Mouse (Mus musculus) 416B (cell line): ENCODE measurements around the gene Dusp5.

Experiments used
- DNase-seq: peaks from one replicate; pipeline ENCODE4 v3.0.0; 2011; ENCODE audit warnings: low read depth

Dusp5 gene

DNA sequence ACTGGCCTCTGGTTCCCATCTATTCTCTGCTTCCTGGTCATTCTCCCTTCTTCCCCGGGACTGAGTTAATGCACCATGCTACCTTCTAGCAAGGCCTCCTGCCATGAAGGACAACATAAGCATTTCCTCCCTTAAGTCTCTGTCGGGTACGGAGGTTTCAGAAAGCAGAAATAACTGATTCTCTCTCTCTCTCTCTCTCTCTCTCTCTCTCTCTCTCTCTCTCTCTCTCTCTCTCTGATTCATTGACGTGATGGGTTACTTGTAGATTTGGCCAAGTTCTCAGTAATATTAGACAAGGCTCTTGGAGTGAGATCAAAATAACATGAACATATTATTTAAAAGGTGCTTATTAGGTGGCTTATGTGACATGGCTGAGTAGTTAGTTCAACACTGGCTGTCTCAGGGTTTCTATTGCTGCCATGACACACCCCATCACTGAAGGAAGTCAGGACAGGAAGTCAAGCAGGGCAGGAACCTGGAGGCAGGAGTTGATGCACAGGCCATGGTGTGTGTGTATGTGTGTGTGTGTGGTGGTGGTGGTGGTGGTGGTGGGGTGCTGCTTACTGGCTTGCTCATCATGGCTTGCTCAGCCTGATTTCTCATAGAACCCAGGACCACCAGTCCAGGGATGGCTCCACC lies 16.1 kb downstream of the Dusp5 start:
- DNase-seq: peak; percentile 53

DNA sequence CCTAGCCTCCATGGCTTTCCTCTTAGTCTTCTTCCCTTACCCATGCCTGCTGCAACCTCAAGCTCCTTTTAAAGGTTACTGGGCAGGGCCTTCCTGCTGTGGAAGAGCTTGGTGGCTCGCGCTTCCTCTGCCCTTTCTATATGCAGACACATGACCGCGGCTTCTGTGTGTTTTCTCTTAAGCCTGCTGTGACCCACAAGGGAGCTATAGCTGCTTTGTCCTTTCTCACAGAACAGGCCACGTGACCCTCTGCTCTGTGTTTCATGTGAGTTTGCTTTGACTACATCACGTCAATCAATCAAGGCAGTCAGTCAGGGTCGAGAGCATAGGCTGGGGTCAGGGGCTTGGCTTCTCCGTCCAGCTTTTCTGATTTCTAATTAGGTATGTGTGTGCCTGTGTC lies 18.7 kb downstream of the Dusp5 start:
- peak; percentile 66 for DNase-seq

DNA sequence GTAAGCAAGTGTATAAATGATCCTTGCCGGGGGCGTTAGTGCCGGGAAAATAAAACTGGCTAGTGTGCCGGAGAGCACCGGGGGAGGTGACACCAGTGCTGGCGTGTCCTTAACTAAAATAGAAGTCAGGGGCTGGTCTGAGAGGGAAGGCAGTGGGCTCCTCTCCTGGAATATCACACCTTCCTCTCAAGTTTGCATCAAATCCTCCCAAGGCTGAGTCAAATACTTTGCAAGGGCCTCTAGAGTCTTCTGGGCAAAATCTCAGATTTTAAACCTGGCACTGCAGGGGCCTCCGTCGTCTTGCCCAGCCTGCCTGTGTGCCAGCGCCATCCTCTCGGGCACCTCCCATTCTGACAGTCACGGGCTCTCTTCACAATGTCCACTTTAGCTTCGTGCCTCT lies 22.1 kb downstream of the Dusp5 start:
- DNase-seq: no peak

DNA sequence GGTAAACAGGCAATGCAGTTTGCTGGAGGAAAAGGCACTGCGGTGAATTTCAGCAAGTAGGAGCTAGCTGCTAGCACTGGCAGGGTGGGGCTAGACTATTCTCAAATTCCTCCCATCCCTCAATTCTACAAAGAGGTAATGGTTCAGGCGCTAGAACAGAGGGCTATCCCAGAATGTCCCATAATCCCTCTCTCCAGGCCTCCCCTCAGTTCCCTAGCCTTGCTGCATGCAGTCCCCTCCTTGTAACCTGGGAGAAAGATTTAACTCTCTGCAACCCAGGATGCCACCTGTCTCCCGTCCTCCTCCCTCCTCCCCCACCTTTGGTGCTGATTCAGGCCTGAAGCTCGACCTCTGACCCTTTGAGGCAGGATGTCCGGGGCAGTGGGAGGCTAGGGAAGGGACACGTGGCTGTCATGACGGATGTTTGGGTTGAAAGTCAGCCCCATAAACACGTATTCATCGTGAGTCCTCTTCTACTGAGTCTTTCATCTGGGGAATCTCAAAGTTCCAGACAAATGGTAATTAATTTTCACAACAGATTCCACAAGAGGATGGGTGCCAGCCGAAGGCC lies 23.4 kb downstream of the Dusp5 start:
- DNase-seq: no peak

DNA sequence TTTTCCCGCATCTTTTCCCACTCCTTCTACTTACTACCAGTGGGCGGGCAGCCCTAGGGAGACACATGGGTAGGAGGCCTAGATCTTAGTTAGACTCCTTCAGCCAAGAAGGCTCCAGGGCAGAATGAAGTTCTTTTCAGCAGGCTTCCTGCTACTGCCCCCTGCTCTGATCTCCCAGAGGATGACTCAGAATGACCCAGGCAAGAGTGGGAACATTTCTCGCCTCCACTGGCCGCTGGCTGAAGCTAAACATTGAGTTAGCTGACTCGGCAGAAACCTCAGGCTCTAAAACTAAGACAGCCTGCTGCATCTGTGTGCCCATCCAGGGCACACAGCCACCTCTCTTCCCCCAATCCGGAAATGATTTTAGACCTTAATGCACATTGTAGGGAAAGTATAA lies 23.9 kb downstream of the Dusp5 start:
- peak; percentile 61 for DNase-seq

DNA sequence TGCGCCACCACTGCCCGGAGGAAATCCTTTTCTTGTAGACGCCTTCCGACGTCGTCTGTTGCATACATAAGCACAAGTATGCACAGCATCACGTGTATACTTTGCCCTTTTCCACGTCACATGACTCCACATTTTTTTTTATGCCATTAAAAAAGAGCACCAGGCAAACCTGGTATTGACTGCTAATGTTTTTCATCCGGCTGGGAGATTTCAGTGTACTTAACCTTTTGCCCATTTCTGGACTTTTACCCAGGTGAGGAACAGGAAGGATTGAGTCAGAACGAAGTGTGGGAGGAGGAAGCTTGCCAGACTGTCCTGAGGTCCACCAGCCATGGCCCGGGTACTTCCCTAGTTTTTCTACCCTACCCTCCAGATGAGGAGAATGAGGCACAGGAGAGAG lies 25.5 kb downstream of the Dusp5 start:
- no peak for DNase-seq

DNA sequence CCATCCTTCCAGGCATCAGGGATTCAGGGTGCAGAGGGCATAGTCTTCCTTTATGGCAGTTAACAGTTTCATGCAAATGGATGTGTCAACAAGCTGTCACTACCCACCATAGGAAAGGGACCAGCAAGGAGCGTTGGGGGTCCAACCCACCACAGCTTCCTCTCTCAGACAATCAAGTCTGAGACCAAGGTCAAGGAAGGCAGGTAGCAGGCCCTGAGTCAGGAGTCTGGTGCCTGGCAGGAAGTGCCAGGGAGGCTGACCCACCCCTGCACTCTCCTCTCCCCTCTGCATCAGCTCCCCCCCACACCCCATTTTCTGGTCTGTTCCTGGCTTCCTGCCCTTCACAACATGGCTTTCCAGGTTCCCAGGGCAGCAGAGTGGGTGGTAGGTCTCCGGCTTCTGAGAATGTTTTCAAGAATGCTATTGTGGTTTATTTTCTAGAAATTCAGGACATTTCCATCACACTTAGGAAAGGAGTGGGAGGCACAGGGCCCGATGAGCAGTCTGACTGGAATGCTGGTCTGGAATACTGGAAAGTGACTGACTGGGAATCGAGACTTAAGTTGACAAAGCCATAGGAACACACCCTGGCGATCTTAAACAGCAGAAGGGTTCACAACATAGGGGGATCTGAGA lies 26.2 kb downstream of the Dusp5 start:
- DNase-seq: peak; percentile 75

DNA sequence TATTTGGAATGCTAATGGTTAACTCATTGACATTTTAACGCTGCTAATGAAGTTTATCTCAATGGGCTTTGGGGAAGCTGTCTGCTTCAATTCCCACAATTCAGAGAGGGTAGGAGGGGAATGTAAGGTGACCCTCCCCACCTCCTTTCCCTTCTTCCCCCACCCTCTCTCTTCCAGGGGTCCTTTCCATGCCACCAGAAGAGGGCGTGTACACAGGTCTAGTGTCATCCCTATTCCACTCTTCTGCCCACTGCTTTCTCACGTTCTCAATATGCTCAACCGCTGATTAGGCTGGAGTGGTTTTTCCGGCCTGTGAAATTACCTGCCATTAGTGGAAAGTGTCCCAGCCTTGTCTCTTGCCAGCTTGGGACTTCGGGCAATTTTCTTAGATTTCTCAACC lies 27.9 kb downstream of the Dusp5 start:
- DNase-seq: no peak

DNA sequence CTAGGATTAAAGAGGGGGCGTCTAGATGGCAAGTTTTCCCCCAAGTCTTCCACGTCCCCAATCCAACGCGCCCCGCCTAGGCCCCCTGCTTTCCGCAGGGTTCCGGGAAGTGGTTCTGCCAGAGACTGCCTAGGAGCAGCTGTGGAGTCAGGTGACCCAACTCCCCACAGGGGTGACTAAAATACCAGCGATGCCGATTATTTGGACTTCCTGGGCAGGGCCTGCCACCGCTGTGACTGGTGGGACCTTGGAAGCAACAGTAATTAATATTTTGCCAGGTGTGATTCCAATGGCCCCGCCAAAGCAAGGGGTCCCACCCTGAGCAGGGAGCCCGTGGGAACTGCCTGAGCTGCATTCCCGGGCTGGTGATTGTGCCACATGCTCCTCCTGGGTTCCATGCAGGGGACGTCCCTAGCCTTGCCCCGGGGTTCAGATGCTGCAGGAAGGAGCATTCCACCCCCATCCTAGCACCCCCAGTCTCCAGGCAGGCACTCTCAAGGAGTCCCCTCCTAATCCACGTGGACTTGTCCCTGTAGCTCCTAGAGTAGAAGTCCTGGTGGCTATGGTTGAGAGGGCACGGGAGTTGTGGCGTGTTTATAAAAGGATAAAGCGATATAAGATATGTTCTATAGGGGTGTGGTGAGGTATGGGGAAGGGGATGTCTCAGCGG lies 28.5 kb downstream of the Dusp5 start:
- DNase-seq: no peak

DNA sequence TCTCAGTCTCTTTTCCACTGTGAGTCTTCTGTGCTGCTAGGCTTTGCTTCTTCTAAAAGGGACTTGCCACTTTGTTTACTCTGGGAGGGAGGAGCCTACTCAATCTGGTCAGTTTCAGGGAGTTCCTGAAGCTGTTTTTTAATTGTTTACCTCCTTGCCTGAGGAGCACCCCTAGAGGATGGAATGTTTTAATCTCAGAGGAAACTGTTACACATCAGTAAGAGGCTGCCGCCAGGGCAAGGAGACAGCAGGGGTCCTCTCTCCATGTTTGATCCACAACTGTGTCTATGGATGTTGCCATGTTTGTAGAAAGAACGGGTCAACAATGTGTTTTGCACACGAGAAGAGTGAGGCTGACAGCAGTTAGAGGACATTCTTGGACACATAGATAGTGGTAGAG lies 31.5 kb downstream of the Dusp5 start:
- no peak for DNase-seq

DNA sequence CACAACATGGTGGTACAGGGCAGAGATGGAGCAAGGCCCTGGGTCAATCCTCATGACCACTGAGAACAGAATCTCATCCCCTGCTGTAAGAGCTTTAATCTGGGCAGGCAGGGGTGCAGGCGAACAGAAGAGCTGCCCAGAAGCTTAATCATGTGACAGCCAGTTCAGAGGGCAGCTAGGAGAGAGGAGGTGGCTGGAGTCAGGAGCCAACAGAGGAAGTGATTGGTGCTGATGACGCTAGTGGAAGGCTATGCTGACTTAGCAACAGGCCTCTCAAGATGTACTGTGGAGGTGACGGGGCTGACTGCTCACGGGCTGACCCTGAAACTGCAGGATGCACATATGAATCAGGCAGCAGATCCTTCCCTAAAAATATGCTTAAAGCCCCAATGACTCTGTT lies 35.3 kb downstream of the Dusp5 start:
- DNase-seq: peak; percentile 54

DNA sequence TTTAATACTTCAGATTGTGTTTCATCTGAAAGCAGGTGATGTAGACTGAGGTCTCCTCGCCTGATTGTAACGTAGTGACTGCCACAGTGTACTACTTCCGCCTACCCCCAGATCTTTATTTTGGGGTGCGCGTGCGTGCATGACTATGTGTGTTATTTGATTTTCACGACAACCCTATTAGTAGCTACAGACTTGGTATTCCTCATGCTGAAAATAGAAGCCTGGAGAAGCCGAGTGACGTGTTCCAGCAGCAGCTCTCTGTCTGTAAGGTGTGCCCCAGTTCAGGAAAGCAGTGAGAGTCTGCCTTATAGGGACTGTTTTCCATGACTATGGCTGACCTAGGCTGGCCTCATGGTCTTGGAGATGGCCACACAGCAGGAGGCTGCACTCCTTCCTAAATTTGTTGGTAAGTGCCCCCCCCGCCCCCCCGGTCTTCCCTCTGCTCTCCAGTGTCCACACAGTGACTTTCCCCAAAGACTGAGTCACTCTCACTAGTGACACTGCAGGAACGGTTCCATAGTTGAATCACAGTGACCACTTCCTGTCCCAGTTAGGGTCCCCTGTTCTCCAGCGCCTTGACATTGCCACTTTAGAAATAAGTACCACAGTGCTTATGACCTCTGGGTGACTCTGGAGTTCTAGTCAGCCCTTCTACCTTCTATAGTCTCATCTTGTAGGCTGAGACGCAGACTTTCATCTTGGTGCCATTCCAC lies 36.8 kb downstream of the Dusp5 start:
- peak; percentile 94 for DNase-seq

DNA sequence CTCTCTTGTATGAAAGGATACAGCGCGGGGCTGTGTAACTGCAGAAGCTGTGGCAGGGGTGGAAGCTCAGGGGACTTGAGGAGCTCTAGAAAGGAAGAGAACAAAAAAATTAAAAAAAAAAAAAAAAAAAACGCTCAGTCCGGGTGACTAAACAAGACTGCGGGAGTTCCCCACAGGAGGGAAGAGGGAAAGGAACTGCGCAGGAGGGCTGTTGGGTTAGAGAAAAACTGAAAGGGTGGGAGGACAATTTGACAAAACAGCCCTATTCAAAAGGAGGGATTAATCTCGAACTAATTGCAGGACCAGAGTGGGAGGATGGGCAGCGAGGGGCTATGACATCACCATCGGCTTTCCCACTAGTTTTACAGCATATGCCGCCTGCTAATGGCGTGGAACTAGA lies 39.0 kb downstream of the Dusp5 start:
- peak; percentile 48 for DNase-seq

DNA sequence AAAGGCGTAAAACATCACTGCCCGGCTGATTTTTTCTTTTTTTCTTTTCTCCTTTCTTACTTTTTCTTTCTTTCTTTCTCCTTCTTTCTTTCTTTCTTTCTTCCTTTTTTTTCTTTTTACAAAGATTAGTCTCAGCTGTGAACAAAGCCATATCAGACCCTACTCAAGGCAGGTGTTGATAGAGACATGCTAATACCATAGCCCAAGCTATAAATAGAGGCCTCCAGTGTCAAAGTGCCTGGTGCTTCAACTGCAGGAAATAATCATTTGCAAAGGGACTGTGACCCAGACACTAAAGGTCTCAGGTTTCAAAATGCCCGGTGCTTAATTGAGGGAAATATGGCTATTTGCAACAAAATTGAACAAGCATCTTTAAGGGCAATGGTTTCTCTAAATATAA lies 39.6 kb downstream of the Dusp5 start:
- DNase-seq: peak; percentile 38

DNA sequence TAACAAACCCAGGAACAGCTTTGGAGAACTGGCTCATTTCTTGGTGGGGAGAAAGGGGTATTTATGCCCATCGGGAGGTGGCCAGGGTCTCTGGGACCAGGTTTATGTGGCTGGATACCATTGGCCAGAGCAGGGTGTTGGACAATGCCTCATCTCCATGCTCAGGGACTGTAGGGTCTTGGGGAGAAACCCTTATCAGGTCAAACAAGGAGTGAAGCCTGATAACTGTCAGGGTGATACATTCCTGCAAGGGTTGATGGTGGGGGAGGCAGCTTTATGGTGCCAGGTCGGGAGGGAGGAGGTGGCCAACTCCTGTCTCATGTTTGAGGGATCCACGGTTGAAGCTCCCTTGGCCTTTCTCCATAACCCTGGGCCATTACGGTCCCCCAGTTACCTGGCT lies 42.1 kb downstream of the Dusp5 start:
- DNase-seq: no peak

DNA sequence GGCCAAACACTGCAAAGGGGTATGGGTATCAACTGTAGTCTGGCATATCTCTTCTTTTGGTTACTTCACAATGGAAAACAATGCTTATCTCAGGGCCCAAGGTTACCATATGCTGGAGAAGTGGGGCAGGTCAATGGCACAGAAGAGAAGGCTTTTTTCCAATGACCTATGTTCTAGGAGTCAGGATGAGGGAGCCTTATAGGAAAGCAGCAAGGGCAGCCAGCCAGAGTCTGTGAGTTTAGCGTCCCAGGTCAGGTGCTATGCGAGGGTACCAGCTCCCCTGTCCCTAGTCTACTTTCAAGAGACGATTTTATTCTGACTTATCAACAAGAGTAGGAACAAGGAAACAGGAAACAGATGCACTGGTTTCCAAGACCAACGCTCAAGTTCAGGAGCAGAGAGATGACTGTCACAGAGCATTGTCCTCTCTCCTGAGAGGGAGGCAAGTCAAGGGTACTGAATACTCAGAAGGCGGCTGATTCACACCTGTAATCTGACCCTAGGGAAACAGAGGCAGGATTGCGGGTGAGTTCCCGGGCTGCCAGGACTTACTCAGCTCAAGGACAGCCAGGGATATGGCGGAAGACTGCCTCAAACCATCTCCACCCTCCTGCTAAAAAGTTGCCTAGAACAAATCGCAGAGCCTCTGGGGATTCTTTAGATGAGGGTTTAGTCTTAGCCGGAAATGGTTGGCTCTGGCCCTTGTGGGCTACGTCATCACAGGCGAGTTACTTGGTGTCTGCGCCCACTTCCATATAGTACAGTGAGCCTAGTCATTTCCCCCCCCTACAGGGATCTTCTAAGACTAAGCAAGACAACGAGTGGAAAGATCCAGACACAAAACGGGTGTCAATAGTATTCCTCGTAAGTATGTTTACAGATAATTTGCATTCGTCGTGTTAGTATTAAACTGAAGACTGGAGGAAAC lies 42.9 kb downstream of the Dusp5 start:
- peak; percentile 82 for DNase-seq

DNA sequence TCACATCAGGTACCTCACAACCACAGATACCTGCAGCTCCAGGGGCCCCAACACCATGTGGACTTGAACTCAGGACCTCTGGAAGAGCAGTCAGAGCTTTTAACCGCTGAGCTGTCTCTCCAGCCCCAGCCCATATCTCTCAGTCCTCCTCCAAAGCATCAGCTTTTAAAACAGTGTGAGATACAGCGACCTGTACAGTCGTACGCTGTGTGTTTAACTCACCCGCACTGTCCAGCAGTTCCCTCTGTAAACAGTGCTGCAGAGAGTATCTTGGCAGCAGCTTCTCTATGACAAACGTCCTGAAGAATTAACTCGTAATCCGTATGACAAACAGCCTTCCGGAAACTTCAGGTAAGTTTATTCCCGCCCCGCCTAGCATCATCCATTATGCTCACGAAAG lies 43.7 kb downstream of the Dusp5 start:
- DNase-seq: no peak

DNA sequence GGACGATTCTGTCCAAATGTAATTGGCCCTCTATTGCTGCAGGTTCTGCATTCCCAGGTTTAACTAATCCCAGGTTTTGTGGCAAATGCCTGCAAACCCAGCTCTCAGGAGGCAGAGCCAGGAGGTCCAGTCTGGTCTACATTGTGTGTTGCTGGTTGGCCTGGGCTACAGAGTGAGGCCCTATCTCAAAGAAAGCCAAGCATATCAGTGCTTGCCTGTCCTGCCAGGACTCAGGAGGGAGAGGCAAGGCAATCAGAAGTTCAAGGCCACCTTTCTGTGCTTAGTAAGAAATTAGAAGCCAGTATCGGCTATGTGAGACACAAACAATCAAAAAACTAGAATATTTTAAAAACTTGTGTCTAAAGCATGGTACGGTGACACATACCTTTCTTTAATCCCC lies 44.2 kb downstream of the Dusp5 start:
- DNase-seq: no peak

DNA sequence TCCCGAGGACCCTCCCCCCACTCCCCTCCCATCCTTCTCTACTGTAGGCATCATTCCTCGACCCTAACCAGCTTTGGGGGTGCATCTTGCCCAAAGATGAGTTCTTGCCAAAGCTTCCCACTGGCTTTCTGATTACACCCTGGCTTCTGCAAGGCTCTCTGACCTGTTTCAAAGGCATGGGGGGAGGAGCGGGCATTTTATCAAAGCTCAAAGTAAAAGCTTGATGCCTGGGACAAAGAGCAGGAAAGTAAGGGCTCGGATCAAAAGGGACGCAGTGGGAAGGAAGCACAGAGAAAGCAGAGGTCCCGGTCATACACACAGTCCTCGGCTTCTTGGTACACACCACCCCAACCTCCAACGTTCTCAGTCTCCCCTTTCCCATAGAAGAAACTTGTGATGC lies 45.2 kb downstream of the Dusp5 start:
- no peak for DNase-seq

DNA sequence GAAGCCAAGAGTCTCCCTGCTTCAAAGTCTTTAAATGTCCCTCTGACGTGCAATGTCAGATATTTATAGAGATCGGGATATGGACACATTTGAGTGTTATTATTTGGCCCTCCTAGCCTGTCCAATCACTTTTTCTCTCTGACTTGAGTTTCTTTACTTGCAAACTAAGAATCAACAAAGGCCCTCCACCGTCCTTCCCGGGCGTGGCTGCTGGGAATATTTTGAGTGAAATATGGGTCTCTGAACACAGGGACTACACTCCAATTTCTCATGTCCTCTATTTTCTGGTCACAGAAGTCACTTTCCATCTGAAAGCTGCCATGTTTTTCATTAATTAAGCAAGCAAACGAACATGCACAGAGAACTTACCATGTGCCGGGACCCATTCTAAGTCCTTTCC lies 45.6 kb downstream of the Dusp5 start:
- DNase-seq: no peak

DNA sequence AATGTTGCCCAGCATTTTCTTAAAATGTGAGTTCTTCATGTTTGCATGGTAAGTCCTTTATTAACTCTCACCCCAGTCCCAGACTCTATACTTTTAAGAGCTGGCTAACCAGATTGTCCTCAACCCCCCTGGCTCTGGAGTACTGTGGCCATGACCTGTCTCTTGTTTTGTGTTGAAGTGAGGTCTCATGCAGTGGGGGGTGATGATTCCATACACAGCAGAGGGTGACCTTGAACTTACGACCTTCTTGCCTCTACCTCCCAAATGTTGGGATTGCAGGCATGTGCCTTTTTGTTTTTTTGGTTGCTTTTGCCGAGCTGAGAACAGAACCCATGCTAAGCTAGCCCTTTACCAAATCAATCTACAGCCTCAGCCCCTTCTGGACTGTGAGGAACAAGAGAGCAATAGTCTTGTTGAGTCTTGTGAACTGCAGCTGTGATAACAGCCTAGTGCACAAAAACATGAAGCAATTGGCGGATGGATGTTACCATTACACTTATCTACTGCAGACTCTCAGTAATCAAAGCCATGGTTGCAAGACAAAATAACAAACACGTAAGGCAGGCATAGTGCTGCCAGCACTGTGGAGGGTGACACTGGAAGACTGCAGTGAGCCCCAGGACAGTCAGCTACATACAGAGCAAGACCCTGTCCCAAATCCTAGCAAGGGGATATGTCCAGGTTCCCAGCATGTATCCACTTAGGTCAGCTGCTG lies 46.5 kb downstream of the Dusp5 start:
- no peak for DNase-seq
